Mouse (Mus musculus) hindbrain, postnatal 0 days (tissue): ENCODE measurements at regions not wholly inside any gene's neighbourhood (a gene's known extent, or its start where the extent isn't known, plus 50 kb on each side); places are given as distances from the start of the nearest gene placed in this dataset.
A peak's percentile ranks its signal among the peaks of the same experiment; 100 is the strongest.

Experiments used
- ATAC-seq: fragments of 200-750 bp; cut with Nextera tagmentation; 2 replicates; pipeline ENCODE4 v1.8.0; 2017; ENCODE audit warnings: mild to moderate bottlenecking, moderate TSS enrichment, moderate library complexity
- DNase-seq: peaks from one replicate; pipeline ENCODE4 v3.0.0-alpha.2; 2015; ENCODE audit warnings: low spot score
- H3K27ac ChIP-seq: fragments of 300-500 bp; sonication (generic); 2 replicates; pipeline ENCODE4 v1.5.1; 2014; ENCODE audit warnings: mild to moderate bottlenecking
- H3K27me3 ChIP-seq: fragments of 300-500 bp; sonication (generic); 2 replicates; pipeline ENCODE4 v1.6.1; 2014; ENCODE audit warnings: low read length, mixed read lengths; ENCODE audit not compliant: insufficient read depth
- H3K36me3 ChIP-seq: fragments of 300-500 bp; sonication (generic); 2 replicates; pipeline ENCODE4 v1.6.1; 2014; ENCODE audit warnings: low read length, mixed read lengths; ENCODE audit not compliant: insufficient read depth
- H3K4me1 ChIP-seq: fragments of 300-500 bp; sonication (generic); 2 replicates; pipeline ENCODE4 v1.6.1; 2014; ENCODE audit warnings: antibody characterized with exemption, low read length, mixed read lengths; ENCODE audit not compliant: insufficient read depth
- H3K4me2 ChIP-seq: fragments of 300-500 bp; sonication (generic); 2 replicates; pipeline ENCODE4 v1.6.1; 2014; ENCODE audit warnings: low read depth, mild to moderate bottlenecking, low read length, moderate library complexity, mixed read lengths
- H3K4me3 ChIP-seq: fragments of 300-500 bp; sonication (generic); 2 replicates; pipeline ENCODE4 v1.5.1; 2014; ENCODE audit warnings: low read length
- H3K9ac ChIP-seq: fragments of 300-500 bp; sonication (generic); replicated peaks from 2 replicates; pipeline ENCODE4 v1.6.1; 2014; ENCODE audit warnings: mild to moderate bottlenecking, low read length, moderate library complexity, mixed read lengths
- H3K9me3 ChIP-seq: fragments of 300-500 bp; sonication (generic); 2 replicates; pipeline ENCODE4 v1.6.1; 2016; ENCODE audit warnings: low read length, mixed read lengths
- CTCF ChIP-seq: IDR thresholded peaks from 2 replicates; pipeline ENCODE4 v1.5.1; 2016; ENCODE audit warnings: antibody characterized with exemption, control low read depth, low read depth
- WGBS: fragments of 180-500 bp; shearing (Covaris S2); extraction: QIAGEN DNeasy Blood & Tissue Kit; methylation state at CpG from one replicate; pipeline ENCODE4 v1.1.7; 2014; 5-methylcytosine and 5-hydroxymethylcytosine counted together

GRCm38 (mm10) chr10:91706816-91707215, 525.7 kb upstream of the Tmpo start:
- 44% methylated on average over 3 of the region's 3 CpGs for WGBS
- Histone ChIP-seq H3K27me3 (no peaks in the 10 kb centered on the region), H3K9me3 (no peaks in the 10 kb centered on the region), H3K27ac (no peak overlapping the region), H3K9ac (no peak overlapping the region), H3K4me2 (no peak overlapping the region), H3K4me3 (no peak overlapping the region), H3K4me1 (no peaks in the 10 kb centered on the region), H3K36me3 (no peaks in the 10 kb centered on the region)
- TF ChIP-seq CTCF, result no peak
- ATAC-seq, result no peak
- DNase-seq, result peak; percentile 49

GRCm38 (mm10) chr10:91704751-91705150, 523.6 kb upstream of the Tmpo start:
- Histone ChIP-seq H3K9me3 (no peaks in the 10 kb centered on the region), H3K4me3 (no peak overlapping the region), H3K4me1 (no peaks in the 10 kb centered on the region), H3K27me3 (no peaks in the 10 kb centered on the region), H3K36me3 (no peaks in the 10 kb centered on the region), H3K27ac (no peak overlapping the region), H3K4me2 (no peak overlapping the region), H3K9ac (no peak overlapping the region)
- no peak for DNase-seq
- no peak for ATAC-seq
- TF ChIP-seq CTCF, result no peak
- WGBS, result 80% methylated on average over 3 of the region's 3 CpGs

GRCm38 (mm10) chr10:91701822-91702221, 520.7 kb upstream of the Tmpo start:
- H3K4me1 ChIP-seq, result no peaks in the 10 kb centered on the region
- H3K36me3 ChIP-seq, result no peaks in the 10 kb centered on the region
- H3K9ac ChIP-seq, result no peak overlapping the region
- no peaks in the 10 kb centered on the region for H3K9me3 ChIP-seq
- no peak overlapping the region for H3K4me2 ChIP-seq
- no peak for TF ChIP-seq CTCF
- H3K27me3 ChIP-seq, result no peaks in the 10 kb centered on the region
- 69% methylated on average over 3 of the region's 3 CpGs for WGBS
- H3K4me3 ChIP-seq, result no peak overlapping the region
- no peak overlapping the region for H3K27ac ChIP-seq
- DNase-seq, result no peak
- ATAC-seq, result no peak

- ATAC-seq, result no peak
- Histone ChIP-seq H3K4me1 (peaks cover 6% of the 10 kb centered on the region; the same call in 1 of the 2 replicates), H3K9me3 (no peaks in the 10 kb centered on the region), H3K4me3 (no peak overlapping the region), H3K27me3 (no peaks in the 10 kb centered on the region), H3K9ac (no peak overlapping the region), H3K36me3 (no peaks in the 10 kb centered on the region), H3K27ac (no peak overlapping the region), H3K4me2 (no peak overlapping the region)
- no peak for DNase-seq
- TF ChIP-seq CTCF, result no peak
- WGBS, result 35% methylated on average over 8 of the region's 8 CpGs
Measured at GRCm38 (mm10) chr10:91686082-91686618, 505.0 kb upstream of the Tmpo start.

- no peaks in the 10 kb centered on the region for H3K36me3 ChIP-seq
- TF ChIP-seq CTCF, result peak; percentile 16; the same call in 1 of the 2 replicates
- peak; percentile 74; the same call in 1 of the 2 replicates for ATAC-seq
- H3K4me3 ChIP-seq, result no peak overlapping the region
- no peaks in the 10 kb centered on the region for H3K27me3 ChIP-seq
- peak overlapping the region; percentile 32; the same call in 1 of the 2 replicates for H3K27ac ChIP-seq
- peak overlapping the region; percentile 27 for H3K4me2 ChIP-seq
- H3K9me3 ChIP-seq, result no peaks in the 10 kb centered on the region
- 28% methylated on average over 8 of the region's 8 CpGs for WGBS
- H3K4me1 ChIP-seq, result peaks cover 6% of the 10 kb centered on the region; the same call in 1 of the 2 replicates
- no peak overlapping the region for H3K9ac ChIP-seq
- DNase-seq, result peak; percentile 45
Measured at GRCm38 (mm10) chr10:91685164-91686027, 504.3 kb upstream of the Tmpo start.

GRCm38 (mm10) chr10:91679641-91680040, 498.5 kb upstream of the Tmpo start:
- DNase-seq, result no peak
- ATAC-seq, result no peak
- no peaks in the 10 kb centered on the region for H3K9me3 ChIP-seq
- H3K27me3 ChIP-seq, result no peaks in the 10 kb centered on the region
- TF ChIP-seq CTCF, result no peak
- H3K4me1 ChIP-seq, result no peaks in the 10 kb centered on the region; the same call in 1 of the 2 replicates
- no peak overlapping the region for H3K9ac ChIP-seq
- H3K4me3 ChIP-seq, result no peak overlapping the region
- H3K27ac ChIP-seq, result no peak overlapping the region
- H3K4me2 ChIP-seq, result no peak overlapping the region
- H3K36me3 ChIP-seq, result no peaks in the 10 kb centered on the region

GRCm38 (mm10) chr10:91637911-91638310, 456.8 kb upstream of the Tmpo start:
- peak; percentile 42 for DNase-seq
- no peak for TF ChIP-seq CTCF
- Histone ChIP-seq H3K27ac (no peak overlapping the region), H3K4me3 (no peak overlapping the region), H3K9me3 (no peaks in the 10 kb centered on the region), H3K4me2 (no peak overlapping the region), H3K36me3 (no peaks in the 10 kb centered on the region), H3K9ac (no peak overlapping the region), H3K27me3 (no peaks in the 10 kb centered on the region), H3K4me1 (no peaks in the 10 kb centered on the region)
- 0 out of 2 replicates have a peak, but pooled peaks have one; percentile 27 for ATAC-seq
